Mouse (Mus musculus) brain, embryonic 18.5 days (tissue): ENCODE results near the gene Tiam2.

Source experiments
- DNase-seq: peaks from one replicate; pipeline ENCODE4 v3.0.0-alpha.2; 2012; ENCODE audit warnings: low read depth, low spot score

Gene Tiam2

DNA sequence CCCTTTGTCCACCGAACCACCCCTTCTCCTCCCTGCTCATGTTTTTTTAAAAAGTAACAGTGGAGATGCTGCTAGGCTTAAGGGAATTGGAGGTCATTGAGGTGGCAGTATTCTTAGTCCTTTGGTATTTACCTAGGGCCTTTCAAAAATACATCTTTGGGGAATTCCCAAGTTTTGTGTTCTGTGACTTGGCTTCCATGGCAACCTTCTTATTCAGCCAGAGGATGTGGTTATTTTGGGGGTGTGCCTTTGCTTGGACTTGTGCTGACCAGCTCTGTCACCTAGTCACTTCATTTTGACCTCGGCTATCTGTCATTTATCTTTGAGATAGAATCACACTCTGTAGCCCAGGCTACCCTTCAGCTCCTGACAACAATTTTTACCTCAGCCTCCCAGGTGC lies 68.6 kb downstream of the Tiam2 start:
- no peak for DNase-seq

DNA sequence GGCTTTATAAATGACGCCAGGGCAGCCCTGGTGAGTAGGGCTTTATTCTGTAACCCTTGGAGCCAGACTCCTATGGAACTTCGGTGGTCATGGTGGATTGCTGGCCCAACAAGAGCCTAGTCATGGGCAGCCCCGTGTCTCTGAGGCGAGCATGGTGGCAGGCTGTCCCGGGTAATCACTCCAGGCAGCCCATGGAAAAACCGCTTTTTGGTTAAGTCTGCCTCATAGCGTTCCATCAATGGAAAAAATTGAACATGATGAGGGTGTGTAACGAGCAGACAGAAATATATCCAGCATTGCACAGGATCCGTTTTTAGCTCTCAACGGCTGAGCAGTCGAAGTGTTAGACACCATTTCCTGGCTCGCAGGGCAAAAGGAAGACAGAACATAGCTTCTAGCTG lies 70.5 kb downstream of the Tiam2 start:
- DNase-seq: no peak

DNA sequence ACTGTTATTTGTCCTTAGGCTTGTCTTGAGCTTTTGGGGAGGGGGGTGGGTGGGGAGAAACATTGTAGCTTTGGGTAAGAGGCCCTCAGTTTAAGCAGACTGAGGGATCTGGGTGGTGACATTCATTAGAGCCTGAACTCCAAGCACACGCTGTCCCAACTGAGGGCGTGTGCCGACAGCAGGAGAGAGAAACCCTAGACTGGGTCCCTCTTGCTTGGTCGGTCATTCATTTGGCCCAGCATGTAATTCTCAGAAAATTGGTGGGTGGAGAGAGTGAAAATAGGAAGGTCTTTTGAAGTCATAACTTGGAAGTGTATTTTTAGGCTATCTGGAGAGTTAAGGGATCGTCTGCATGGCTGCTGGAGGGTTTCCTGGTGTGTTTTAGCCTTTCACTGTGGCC lies 71.5 kb downstream of the Tiam2 start:
- DNase-seq: no peak

DNA sequence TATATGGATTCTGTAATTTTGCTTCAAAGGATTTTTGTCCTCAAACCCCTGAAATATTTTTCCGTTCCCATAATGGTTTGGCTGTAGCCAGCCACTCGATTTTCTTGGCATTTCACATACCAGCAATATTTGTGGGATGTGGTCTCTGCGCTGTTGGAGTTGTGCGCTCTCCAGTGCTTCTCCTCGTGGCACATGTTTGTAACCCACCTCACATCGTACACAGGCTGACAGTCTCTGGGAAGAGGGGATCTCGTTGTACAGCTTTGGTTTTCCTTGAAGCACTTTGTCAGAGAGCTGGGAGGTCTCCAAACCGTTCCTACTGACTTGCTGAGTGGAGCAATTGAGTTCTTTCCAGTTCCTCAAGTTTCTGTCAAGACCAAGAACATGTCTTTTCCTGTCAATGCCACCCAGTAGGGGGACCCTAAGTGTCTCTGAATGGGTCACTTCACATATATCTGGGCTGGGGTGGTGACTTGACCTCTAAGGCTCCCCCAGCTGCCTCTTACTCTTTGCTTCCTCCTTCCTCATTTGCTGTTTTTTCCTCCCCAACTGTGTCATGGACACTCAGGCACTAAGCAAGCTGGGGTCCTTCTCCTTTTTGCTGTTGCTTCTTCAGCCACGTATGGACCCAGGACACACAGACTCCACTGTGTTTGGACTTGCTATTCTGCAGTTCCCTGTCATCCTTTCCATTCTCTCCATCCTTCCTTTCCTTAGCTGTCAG lies 79.1 kb downstream of the Tiam2 start:
- DNase-seq: no peak

DNA sequence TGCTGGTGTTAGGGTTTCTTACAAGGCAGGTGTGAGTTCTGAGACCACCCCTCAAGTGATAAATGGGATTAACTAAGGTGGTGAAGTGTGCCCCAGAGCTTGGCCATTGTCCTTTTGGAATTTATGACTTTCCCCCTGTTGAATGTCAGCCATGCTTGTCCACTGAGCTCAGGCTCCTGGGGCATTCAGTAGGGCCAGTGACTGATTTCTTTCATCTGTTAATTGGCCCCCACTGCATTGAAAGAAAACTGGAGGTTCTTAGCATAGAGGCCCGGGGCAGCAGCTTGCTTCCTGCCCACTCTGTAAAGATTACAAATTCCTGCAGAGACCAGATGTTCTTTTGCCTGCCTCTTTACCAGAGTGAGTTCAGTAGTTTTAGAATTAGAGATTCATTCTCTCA lies 80.7 kb downstream of the Tiam2 start:
- DNase-seq: no peak

DNA sequence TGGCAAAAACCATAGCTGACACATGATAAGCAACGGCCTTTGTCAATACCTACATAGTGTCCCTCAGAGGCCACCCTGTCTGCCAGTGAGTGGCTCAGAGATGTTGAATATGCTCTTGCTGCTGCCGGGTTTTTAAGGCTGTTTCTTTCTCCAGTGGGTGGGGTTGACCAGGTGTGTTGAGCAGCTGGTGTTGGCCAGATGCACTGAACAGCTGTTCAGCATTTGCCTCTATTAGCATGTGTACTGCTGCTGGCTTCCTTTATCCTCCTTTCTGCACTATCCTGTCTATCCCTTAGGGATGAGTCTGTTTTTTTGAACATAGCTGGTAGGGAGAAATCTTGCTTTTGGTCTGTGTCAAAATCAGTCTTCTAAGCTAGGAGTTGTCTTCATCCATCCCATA lies 83.9 kb downstream of the Tiam2 start:
- no peak for DNase-seq

DNA sequence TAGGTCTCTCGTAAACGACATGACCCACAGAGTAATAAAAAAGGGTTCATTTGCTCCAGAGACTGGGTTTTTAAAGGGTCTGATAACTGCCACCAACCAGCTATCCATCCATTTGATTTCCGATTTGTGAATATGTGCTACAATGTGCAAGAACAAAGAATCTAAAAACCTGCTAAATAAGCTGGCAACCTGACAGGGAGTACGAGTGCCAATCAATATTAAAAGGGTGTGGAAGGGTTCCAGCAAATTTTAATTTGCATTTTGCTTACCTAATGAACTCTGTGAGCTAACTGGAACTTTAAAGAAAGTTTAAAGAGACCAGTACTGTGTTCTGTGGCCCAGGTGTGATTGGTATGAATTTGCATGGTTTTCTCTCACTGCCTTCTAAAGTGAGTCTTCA lies 86.4 kb downstream of the Tiam2 start:
- DNase-seq: no peak

DNA sequence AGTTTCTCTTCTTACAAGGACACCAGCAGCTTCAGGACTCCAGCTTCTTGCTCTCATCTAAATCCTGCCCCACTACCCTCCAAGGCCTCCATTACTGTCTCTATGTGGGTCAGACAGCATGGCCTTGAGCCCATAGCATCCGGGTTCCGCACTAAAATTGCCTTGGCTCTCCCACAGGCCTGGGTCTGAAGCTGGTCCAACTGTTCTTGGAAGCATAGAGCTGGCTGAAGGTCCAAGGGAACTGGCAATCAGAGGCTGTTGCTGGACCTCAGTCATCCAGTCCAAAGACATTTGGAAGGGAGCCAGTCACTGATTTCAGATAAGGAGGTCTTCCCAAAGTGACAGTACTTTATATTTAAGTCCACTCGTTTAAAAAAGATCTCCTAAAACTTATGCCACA lies 89.2 kb downstream of the Tiam2 start:
- no peak for DNase-seq

DNA sequence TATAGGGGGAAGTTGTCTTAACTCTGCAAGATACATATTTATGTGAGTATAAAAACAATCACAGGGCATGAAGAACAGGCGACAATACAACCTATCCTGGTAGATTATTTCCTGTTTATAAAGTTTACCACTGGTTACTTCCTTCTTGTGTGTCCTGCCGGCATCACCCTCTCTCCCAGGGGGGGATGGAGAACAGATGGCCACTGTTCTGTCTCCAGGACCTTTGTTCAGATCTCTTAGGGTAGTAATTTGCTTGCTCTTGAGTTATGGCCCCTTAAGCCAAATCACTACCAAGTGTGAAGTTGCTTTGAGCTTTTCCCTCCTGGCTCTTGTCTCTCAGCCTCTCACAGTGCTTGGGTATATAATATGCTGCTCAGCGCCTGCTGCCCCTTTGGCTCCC lies 90.0 kb downstream of the Tiam2 start:
- DNase-seq: no peak

DNA sequence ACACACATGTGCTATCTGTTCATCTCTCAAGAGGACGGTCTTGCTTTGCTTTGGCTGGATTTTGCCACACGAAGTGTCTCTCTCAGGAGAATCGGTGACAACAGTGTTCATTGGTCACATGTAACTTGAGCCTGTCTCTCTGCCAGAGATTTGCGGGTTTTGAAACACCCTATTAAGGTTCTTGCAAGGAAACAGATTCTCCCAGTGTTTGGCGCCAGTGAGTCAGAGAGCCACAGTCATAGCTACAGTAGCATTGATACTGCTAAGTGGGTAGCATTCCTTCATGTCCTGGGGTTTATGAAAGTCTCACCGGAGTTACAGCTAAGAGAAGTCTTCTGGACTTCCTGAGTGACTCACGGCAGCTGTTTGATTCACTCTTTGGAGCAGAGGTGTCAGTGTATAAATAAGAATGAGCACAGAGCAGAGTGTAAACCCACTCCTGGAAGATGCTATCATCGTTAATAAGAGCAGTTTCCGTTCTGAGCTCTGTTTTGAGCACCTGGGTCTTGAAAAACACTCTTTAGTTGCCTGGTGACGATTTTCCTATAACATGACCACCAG lies 93.1 kb downstream of the Tiam2 start:
- DNase-seq: no peak

DNA sequence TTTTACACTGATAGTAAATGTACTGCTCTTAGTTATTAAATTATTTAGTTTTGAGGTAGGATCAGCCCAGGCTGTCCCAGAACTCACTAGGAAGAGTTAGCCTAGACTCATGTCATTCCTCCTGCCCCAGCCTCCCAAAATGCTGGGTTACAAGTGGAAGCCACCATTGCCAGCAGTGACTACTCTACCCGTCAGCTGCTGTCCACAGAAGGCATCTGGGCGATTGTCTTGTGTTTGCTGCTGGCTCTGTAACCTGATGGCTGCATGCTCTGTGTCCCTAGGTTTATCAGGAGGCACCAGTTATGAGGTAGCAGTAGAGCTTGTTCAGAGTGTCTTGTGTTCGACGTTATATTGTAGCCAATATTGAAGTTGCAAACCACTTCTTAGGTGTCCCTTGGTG lies 93.8 kb downstream of the Tiam2 start:
- DNase-seq: no peak

DNA sequence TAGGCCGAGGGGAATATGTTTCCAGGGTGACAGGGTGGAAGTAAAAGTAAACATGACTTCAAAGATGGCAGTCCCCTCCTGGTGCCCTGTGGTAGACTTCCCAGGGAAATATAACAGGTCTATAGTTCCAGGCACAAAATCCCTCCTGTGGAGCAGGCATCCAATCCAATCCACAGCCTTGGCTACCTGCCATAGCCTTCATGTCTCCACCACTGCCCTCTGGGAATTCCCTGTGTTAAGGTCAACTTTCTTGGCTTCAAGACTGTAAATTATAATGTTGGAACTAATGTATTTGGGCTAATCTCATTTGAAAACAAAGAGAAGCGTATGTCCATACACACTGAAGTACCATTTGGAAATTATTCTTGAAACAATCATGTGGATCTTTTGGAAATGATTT lies 97.0 kb downstream of the Tiam2 start:
- no peak for DNase-seq

DNA sequence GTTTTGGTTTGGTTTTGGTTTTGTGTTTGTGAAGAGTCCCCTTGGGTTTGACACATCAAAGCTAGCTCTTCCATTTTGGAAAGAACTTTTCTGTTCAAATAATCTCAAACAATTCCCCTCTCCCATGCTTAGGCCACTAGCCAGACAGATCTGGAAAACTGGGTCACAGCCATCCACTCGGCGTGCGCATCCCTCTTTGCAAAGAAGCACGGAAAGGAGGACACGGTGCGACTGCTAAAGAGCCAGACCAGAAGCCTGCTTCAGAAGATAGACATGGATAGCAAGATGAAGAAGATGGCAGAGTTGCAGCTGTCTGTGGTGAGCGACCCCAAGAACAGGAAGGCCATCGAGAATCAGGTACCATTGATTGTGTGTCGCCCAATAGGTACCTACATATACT lies 102.3 kb downstream of the Tiam2 start:
- no peak for DNase-seq

DNA sequence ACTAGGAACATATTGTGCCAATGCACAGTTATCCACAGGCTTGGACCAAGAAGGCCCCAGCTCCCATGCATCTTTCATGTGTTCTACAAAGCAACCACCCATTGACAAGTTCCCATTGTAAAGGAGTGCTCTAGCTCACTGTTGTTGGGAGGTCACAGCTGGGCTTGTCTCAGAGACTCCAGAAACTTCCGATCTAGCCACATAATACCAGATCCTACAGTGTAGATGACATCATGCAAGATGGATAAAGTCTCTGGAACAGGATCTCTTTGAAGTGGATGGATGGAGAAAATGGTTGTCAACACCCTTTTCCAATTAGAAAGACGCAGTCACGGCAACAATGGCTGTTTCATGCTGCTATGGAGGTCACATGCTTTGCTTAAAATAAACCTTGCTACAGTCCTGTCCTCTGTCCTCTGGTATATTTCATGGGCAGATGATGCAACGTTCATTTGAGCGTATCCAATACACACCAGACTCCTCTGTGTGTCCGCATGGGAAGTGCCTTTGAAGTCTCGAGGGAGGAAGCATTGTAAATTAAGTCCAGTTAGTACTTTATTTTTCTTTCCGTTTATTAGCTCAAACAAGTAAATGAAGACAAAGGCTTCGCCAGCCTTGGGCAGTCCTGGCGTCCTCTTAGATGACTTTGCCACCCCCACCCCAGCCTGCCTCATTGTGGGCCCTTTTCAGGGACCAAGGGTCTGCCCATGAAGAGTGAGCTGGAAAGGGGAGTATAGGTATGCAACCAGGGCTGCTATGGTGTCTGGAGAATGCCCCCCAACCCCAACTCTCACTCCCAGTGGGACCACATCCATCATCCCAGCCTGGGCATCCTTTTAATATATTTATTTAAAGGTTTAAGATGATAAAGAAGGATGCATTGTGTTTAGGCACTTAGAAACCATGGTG lies 106.5 kb downstream of the Tiam2 start:
- no peak for DNase-seq

DNA sequence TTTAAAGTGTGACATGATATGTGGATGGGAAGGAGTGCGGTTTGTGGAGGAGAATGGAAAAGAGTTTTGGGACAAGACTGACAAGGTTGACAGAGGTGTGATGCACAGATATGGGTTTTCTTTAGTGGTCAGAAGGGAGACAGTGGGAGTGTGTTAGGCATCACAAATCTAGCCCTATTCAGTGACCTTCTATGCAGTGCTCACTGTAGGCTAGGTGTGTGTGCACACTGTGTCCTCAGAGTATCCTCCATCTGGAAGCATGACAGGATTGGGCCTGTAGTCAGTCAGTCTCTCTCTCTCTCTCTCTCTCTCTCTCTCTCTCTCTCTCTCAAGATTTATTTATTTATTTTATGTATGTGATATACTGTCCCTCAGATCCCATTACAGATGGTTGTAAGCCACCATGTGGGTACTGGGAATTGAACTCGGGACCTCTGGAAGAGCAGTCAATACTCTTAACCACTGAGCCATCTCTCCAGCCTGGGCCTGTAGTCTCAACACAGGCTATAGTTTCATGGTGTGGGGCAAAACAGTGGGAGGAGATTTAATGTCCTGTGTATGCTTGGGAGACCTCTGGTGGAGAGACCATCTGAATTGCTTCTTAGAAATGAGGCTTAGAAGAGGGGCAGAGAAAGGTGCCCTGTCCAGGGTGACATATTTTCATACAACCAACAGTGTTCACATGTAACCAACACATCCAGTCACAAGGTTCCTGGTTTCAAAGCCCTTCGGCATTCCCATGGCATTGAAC lies 107.3 kb downstream of the Tiam2 start:
- DNase-seq: no peak

DNA sequence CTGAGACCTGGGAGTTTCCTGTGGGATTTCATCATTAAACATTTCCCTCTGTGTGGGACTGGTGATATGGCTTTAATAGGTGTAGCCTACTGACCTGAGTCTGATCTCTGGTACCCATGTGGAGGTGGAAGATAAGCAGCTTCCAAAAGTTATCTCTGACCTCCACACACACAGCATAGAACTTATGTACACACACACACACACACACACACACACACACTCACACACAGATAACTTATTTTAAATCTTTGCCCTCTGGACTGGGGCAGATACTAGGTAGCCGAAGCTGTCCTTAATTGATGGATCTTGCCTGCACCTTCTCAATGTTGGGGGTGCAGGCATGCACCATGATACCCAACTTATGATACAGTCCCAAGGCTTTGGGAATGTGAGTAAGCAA lies 108.9 kb downstream of the Tiam2 start:
- DNase-seq: no peak

DNA sequence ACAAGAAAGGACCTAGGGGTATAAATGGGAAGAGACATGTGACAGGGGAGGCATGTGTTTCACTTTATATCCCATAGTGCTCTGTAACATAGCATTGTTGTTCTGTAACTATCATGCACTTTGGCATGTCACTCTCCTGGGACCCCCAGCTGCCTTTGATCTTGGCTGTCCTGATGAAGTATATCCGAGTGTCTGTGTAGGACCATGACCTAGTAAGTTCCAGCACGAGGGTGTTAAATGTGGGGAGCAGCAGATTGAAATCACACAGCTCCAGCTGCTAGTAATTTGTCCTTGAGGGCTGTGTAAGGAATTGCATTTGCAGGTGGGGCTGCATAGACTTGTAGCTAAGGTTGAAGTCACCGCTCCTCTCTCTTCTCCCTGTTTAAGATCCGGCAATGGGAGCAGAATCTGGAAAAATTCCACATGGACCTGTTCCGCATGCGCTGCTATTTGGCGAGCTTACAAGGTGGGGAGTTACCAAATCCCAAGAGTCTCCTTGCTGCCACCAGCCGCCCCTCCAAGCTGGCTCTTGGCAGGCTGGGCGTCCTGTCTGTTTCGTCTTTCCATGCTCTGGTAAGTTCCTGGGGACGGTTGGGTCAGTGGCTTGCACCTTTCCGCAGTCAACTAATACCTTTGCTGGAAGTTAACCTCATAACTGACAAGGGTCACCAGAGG lies 110.6 kb downstream of the Tiam2 start:
- no peak for DNase-seq

DNA sequence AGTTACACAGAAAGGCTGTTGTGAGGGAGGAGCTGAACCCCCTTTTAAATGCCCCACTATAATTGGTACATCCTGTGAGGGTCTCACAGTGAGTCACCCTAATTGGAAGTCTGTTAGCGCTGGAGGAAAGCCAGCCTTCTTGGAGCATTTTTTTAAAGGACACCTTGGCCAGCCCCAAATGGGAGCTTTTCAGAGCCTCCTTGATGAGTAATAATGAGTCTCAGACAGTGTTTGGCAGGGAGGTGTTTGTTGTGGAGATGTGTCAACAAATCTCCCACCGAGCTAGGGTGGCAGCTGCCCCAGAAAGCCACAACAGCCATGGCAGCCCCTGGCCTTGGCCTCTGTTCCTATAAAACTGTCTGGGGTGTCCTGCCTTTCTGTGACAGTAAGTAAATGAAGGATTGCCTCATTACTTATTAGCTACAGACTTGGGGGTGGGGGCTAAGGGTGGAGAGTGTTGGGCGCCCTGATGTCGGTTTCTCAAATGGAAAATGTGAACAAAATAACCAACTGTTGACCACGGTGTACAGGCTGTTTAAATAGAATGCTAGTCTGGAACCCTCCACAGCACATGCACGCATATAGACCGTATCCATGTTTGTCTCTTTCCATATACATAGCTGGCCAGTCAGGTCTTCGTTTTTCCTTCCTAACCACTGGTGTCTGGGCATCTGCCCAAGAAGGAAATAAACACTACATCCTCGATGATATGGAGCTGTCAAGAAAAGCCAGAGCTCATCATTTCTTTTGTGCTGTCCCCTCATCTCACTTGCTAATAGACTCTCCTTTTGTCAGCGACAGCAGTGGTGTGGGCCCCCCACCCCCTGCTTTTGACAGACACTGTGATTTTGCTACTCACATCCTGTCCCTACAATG lies 116.4 kb downstream of the Tiam2 start:
- peak; percentile 68 for DNase-seq

DNA sequence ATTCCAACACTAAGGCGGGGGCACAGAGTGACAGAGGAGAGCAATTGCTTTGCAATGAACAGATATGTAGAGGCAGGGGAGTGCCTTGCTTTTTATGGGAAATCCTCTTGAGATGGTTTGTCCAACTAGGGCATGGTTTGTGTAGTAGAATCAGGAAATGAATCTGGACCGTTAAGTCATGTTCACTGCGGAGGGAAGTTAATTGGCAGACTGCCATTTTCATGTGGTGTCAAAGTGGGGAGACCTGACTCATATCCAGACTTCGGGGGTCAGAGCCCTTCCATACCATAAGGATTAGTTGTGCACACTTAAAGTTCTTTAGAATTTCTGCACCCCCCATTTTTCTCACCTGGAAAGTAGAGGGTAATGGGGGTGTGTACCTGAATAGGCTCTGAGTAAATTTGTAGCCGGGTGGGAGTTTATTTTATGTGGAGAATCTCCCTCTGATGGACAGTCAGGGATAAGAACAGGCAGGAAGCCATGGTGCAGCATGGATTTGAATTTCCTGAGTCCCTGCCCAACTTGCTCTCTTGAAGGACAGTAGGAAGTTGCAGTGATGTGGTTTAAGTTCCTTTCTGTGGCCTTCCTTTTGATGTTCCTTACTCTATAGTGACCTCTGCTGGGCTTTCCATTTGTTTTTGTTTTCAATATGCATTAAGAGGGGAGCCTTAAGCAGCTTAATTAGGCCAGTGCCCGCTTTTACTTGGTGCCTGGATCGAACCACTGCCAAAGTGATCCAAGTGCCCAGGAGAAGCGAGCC lies 120.0 kb downstream of the Tiam2 start:
- DNase-seq: peak; percentile 30

DNA sequence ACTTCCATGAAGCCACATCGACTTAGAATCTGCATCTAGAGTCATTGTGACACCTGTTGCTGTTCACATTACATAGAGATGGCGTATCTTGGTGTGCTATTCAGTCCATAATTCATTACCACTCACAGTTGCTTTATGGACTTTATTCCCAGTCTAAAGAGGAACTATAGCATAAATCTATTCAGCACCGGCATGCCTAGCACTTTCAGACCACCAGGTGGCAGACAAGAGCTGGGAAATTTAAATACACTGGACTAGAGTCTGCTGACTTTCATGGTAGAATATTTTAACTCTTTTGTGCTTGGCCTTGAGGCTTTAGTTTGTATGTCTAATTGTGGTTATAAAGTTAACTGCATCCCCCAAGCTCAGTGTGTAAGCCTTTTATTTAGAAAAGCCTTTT lies 122.4 kb downstream of the Tiam2 start:
- peak; percentile 37 for DNase-seq
